In the genomic region with DNA sequence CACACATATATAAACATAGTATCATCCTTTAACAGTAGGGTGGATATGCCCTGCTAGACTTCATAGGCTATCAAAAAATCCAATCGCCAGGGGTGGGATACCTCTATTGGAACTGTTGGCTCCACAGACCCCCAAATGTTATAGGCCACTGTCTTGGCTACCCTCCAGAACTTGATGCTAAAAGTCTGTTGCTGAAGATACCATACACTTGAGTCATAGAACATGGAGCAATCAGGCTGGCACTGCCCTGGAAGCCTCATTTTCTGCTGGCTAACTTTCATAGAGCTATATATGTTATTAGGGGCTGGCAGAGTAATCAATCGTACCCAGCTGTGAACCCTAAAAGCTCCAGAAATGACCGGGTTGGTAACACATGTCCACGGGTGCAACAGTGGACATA, we compare ENCODE assay signal across 18 mouse cellular contexts. TPM values are rescaled to one million over a fixed set of nuclear protein-coding genes. Genes with fewer than 3 reads are reported as not detected.
"Had no signal": no experiment of that assay in that cellular context is flagged by ENCODE, and none has a peak within 500 bp of the region (broad histone marks: within the 10 kb centered on the region; RNA-seq: fewer than 3 reads in every experiment).

No protein-coding gene starts in this region.

- H3K36me3 ChIP-seq: midbrain, embryonic 10.5 days; midbrain, embryonic 12.5 days; neural tube, embryonic 13.5 days; neural tube, embryonic 15.5 days had no signal

- H3K4me1 ChIP-seq: midbrain, embryonic 12.5 days; neural tube, embryonic 15.5 days had no signal

- H3K4me2 ChIP-seq: midbrain, embryonic 12.5 days; neural tube, embryonic 13.5 days; neural tube, embryonic 15.5 days had no signal

- H3K4me3 ChIP-seq: midbrain, embryonic 10.5 days; midbrain, embryonic 12.5 days; myocyte; neural tube, embryonic 13.5 days; neural tube, embryonic 15.5 days had no signal

- ATAC-seq: midbrain, embryonic 16.5 days had no signal

- H3K9me3 ChIP-seq: midbrain, embryonic 10.5 days; midbrain, embryonic 12.5 days; neural tube, embryonic 13.5 days; neural tube, embryonic 15.5 days had no signal

- H3K9ac ChIP-seq: liver, embryonic 14.5 days; midbrain, embryonic 12.5 days; neural tube, embryonic 13.5 days; neural tube, embryonic 15.5 days had no signal

- DNase-seq: lung, adult 18-20 months; lung, postnatal 14 days; lung, postnatal 36 days; right cerebral cortex, postnatal 25 days; right cerebral cortex, postnatal 4 days; spleen, adult 18-20 months; thymus, adult 18-20 months; thymus, postnatal 14 days; thymus, postnatal 36 days had no signal

- H3K27ac ChIP-seq: liver, embryonic 14.5 days; midbrain, embryonic 10.5 days; midbrain, embryonic 12.5 days; neural tube, embryonic 13.5 days; neural tube, embryonic 15.5 days had no signal

- H3K27me3 ChIP-seq: midbrain, embryonic 12.5 days; neural tube, embryonic 13.5 days; neural tube, embryonic 15.5 days had no signal

RNA-seq across cellular contexts. Expression of a gene that starts 32.4 kb away (rescaled TPM):
- total RNA-seq: megakaryocyte, adult 5-6 weeks; megakaryocyte-erythroid progenitor cell, adult 5-6 weeks had no signal
